Mouse (Mus musculus) heart, embryonic 12.5 days (tissue): Measurements from ENCODE around the gene Tmem273. TPM values are rescaled to one million over a fixed set of nuclear protein-coding genes. Genes with fewer than 3 reads are reported as not detected.

Experiments
- ATAC-seq: fragments of 200-750 bp; cut with Nextera tagmentation; 2 replicates; pipeline ENCODE4 v1.8.0; 2017; ENCODE audit warnings: moderate TSS enrichment, moderate library complexity; ENCODE audit not compliant: insufficient number of reproducible peaks, low FRiP score
- H3K27ac ChIP-seq: fragments of 300-500 bp; sonication (generic); 2 replicates; pipeline ENCODE4 v1.5.1; 2016; ENCODE audit warnings: mild to moderate bottlenecking, moderate library complexity; ENCODE audit not compliant: poor library complexity, severe bottlenecking
- H3K27me3 ChIP-seq: fragments of 300-500 bp; sonication (generic); replicated peaks from 2 replicates; pipeline ENCODE4 v1.6.1; 2016; ENCODE audit warnings: mild to moderate bottlenecking, moderate library complexity
- H3K36me3 ChIP-seq: fragments of 300-500 bp; sonication (generic); 2 replicates; pipeline ENCODE4 v1.6.1; 2016; ENCODE audit warnings: mild to moderate bottlenecking, moderate library complexity
- H3K4me1 ChIP-seq: fragments of 300-500 bp; sonication (generic); replicated peaks from 2 replicates; pipeline ENCODE4 v1.6.1; 2016; ENCODE audit warnings: mild to moderate bottlenecking
- H3K4me2 ChIP-seq: fragments of 300-500 bp; sonication (generic); 2 replicates; pipeline ENCODE4 v1.6.1; 2016; ENCODE audit warnings: mild to moderate bottlenecking, moderate library complexity
- H3K4me3 ChIP-seq: fragments of 300-500 bp; sonication (generic); 2 replicates; pipeline ENCODE4 v1.5.1; 2016; ENCODE audit warnings: mild to moderate bottlenecking
- H3K9ac ChIP-seq: fragments of 300-500 bp; sonication (generic); 2 replicates; pipeline ENCODE4 v1.6.1; 2016; ENCODE audit warnings: mild to moderate bottlenecking, moderate library complexity
- H3K9me3 ChIP-seq: fragments of 300-500 bp; sonication (generic); replicated peaks from 2 replicates; pipeline ENCODE4 v1.6.1; 2016; ENCODE audit warnings: mild to moderate bottlenecking, moderate library complexity
- WGBS: fragments of 180-500 bp; shearing (Covaris S2); methylation state at CpG from one replicate; pipeline ENCODE4 v1.1.7; 2016; 5-methylcytosine and 5-hydroxymethylcytosine counted together
- polyA plus RNA-seq: library from polyadenylated mRNA; unstranded; fragments of >200 nt; fragmentation: Nextera tagmentation; extraction: Ambion mirVana; gene quantifications from 2 replicates; pipeline ENCODE4 v1.2.1, GENCODE M21; 2016

The Tmem273 gene
- polyA plus RNA-seq, 1 experiment from 2014 or later = 0.92 TPM

DNA sequence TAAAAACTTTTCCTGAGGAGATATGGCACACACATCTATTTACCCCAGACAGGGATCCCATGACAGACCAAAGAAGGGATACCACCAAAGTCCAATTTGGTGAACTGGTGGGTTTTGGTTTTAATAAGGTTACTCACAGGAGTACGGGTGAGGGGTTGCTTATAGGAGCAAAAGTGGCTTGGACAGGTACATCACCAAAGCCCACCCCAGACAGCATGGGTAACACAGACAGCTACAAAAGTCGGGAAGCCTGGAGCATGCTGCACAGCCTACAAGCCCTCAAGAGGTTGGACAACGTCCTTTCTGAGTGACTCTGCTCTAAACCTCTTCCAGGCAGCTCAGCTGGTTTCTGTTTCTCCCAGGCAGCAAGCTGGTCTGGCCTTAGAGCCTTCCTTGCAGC, 7.4 kb upstream of the Tmem273 start:
- Histone ChIP-seq H3K27me3 (no peaks in the 10 kb centered on the region), H3K4me1 (0 out of 2 replicates have a peak, but pooled peaks cover 3% of the 10 kb centered on the region), H3K27ac (no peak overlapping the region), H3K9ac (no peak overlapping the region), H3K9me3 (no peaks in the 10 kb centered on the region), H3K4me3 (no peak overlapping the region), H3K4me2 (no peak overlapping the region), H3K36me3 (no peaks in the 10 kb centered on the region)
- no peak for ATAC-seq
- WGBS = 76% methylated on average over 3 of the region's 3 CpGs

DNA sequence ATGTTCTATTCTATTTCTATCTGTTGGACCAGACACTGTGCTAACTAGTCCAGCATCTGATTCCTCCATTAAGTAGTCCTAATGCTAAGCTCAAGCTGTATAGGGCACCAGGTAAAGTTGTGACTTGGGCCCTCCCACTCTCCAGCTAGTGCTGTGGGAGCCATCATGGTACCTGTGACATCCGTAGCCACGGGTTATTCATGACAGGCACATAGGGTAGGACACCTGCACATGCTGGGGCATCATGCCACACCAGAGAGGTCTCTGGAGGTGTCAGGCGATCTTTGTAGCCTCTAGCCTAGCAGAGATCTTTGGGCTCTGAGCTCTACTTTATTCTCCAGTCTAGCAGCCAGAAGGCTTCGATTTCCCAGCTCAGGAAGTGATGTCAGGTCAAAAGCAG, 2.9 kb upstream of the Tmem273 start:
- Histone ChIP-seq H3K4me1 (peaks cover 18% of the 10 kb centered on the region), H3K4me3 (no peak overlapping the region), H3K9ac (no peak overlapping the region), H3K36me3 (no peaks in the 10 kb centered on the region), H3K4me2 (no peak overlapping the region), H3K27me3 (no peaks in the 10 kb centered on the region), H3K27ac (no peak overlapping the region), H3K9me3 (no peaks in the 10 kb centered on the region)
- no peak for ATAC-seq
- 82% methylated on average over 4 of the region's 4 CpGs for WGBS

DNA sequence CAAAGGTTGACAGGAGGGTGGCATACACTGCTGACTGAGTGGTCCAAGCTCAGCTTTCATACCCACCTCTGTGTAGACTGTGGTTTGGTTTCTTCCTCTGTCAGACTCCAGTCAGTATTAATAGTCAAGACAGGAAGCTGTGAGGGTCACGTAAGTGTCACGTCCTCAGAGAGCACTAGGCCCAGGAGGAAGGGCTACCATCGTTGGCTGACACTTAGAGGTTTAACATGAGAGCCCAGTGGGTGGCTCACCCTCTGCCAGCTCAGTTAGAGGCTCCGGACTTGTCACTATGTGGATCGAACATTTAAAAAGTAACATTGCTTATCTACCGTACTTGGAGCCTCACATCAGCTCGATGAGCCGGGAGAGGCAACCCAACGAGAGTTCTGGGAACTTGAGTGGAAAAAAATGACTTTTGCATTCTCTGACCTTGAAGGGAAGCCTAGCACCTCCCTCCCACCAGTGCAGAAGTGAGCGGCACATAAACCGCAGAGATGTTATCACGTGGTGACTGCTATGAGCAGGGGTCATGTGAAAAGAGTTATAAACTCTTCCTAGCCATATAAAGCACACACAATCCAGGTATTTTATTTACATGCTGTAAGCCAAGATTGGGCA, 1.5 kb upstream of the Tmem273 start:
- no peak overlapping the region for H3K9ac ChIP-seq
- H3K36me3 ChIP-seq = no peaks in the 10 kb centered on the region
- no peak overlapping the region for H3K4me2 ChIP-seq
- no peaks in the 10 kb centered on the region for H3K27me3 ChIP-seq
- no peaks in the 10 kb centered on the region for H3K9me3 ChIP-seq
- WGBS = 52% methylated on average over 12 of the region's 12 CpGs
- H3K4me1 ChIP-seq = peaks cover 18% of the 10 kb centered on the region
- no peak for ATAC-seq
- no peak overlapping the region for H3K27ac ChIP-seq
- no peak overlapping the region for H3K4me3 ChIP-seq

DNA sequence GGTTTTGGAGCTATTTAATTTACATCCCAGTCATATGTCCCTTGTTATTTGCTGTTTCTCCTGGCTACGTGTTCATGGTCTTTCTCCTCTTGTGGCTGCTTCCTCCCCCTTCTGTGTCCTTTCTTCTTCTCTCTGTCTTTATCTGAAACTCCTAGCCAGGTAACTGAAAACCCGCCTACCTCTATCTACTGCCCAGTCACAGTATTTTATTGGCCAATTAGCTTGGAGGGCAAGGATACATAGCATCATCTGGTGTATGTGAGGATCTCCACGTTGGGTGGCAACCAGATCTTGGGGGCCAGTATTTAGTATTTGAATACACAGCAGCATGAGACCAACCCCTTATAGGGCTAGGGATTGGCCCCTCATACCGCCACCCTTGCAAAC, 1.0 kb upstream of the Tmem273 start:
- H3K9me3 ChIP-seq = no peaks in the 10 kb centered on the region
- H3K4me2 ChIP-seq = no peak overlapping the region
- peaks cover 18% of the 10 kb centered on the region for H3K4me1 ChIP-seq
- 79% methylated on average over 4 of the region's 4 CpGs for WGBS
- H3K27me3 ChIP-seq = no peaks in the 10 kb centered on the region
- H3K27ac ChIP-seq = no peak overlapping the region
- no peak overlapping the region for H3K9ac ChIP-seq
- no peak overlapping the region for H3K4me3 ChIP-seq
- no peak for ATAC-seq
- no peaks in the 10 kb centered on the region for H3K36me3 ChIP-seq

DNA sequence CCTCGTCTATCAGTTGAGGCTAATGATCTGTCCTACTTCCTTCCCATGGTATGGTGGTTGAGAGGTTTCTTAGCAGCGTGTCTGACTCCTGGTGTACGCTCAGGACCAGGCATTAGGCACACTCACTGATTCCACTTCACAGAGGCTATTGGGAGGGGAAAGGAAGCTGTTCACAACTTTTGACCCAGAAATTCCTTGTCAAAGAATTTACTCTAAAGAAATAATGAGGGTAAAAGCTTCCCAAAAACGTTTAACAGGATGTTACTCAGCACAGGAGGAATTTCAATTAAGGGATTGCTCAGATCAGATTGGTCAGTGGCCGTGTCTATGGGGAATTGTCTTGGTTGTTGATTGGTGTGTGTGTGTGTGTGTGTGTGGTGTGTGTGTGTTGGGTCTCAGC, 1.9 kb downstream of the Tmem273 start:
- Histone ChIP-seq H3K9me3 (no peaks in the 10 kb centered on the region), H3K4me3 (no peak overlapping the region), H3K4me1 (peaks cover 14% of the 10 kb centered on the region), H3K27me3 (no peaks in the 10 kb centered on the region), H3K4me2 (no peak overlapping the region), H3K36me3 (no peaks in the 10 kb centered on the region), H3K27ac (no peak overlapping the region), H3K9ac (no peak overlapping the region)
- ATAC-seq = no peak
- 51% methylated on average over 5 of the region's 5 CpGs for WGBS

DNA sequence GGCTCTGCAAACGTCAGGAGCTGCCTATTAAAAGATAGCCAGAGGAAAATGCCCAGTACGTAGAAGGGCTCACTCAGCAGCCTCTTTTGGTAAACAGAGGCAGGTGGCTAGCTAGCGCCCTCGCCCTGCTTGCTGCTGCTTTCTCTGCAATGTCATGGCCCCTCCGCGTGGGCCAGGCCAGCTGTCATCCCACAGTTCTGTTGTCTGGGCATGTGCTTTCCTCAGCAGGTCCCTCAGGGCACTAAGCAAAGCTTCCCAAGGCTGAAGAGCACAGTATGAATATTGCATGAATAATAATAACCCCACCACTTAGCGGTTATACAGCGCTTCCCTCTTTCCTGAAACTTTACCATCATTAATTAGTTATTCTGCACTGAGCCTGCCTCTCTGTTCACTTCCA, 10.6 kb downstream of the Tmem273 start:
- no peak overlapping the region for H3K4me3 ChIP-seq
- no peak overlapping the region for H3K27ac ChIP-seq
- 0 out of 2 replicates have a peak, but pooled peaks cover 6% of the 10 kb centered on the region for H3K27me3 ChIP-seq
- H3K9me3 ChIP-seq = no peaks in the 10 kb centered on the region
- H3K9ac ChIP-seq = no peak overlapping the region
- no peaks in the 10 kb centered on the region for H3K4me1 ChIP-seq
- H3K36me3 ChIP-seq = no peaks in the 10 kb centered on the region
- 72% methylated on average over 8 of the region's 8 CpGs for WGBS
- H3K4me2 ChIP-seq = no peak overlapping the region
- ATAC-seq = no peak

DNA sequence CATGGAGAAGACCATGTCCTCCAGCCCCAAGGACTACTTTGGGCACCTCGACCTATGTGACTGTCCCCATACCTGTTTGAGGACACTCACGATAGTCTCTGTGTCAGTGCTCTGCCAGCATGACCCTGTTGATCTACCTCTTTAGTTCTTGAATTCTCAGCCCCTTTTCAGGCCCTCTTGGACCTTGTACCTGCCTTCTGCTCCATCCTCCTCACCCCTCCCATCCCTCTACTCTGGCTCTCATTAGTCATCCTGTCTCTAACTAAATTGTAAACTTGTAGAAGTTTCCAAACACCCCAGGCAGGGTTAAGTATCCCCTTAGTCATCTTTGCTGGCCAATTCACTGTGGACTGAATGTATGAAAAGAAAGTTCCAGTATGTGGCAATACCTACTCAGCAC, 12.0 kb downstream of the Tmem273 start:
- Histone ChIP-seq H3K4me3 (no peak overlapping the region), H3K4me1 (peaks cover 5% of the 10 kb centered on the region; the same call in 1 of the 2 replicates), H3K9me3 (no peaks in the 10 kb centered on the region), H3K4me2 (no peak overlapping the region), H3K27me3 (0 out of 2 replicates have a peak, but pooled peaks cover 6% of the 10 kb centered on the region), H3K36me3 (no peaks in the 10 kb centered on the region), H3K9ac (no peak overlapping the region), H3K27ac (no peak overlapping the region)
- ATAC-seq = no peak
- WGBS = 79% methylated on average over 2 of the region's 2 CpGs

DNA sequence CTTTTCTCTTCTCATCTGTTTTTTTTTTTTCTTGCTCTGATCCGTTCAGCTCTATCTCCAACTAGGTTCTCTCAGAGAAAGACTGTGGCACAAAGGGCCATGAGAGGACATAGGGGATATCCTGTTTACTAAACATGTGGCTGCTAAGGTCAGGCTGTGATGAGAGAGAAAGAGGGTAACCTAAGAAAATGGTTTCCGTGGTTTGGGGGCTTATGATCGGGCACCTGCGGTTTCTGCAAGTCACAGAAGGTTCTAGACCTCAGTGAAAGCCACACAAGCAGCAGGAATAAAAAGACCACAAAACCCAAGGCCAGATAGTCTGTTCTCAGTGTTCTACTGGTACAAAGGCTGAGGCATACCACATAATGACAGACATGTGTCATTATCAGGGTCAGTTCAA, 12.6 kb downstream of the Tmem273 start:
- H3K27ac ChIP-seq = no peak overlapping the region
- H3K27me3 ChIP-seq = 0 out of 2 replicates have a peak, but pooled peaks cover 6% of the 10 kb centered on the region
- H3K4me2 ChIP-seq = no peak overlapping the region
- no peaks in the 10 kb centered on the region for H3K36me3 ChIP-seq
- no peak for ATAC-seq
- WGBS = 79% methylated on average over 4 of the region's 4 CpGs
- peaks cover 5% of the 10 kb centered on the region; the same call in 1 of the 2 replicates for H3K4me1 ChIP-seq
- H3K9me3 ChIP-seq = no peaks in the 10 kb centered on the region
- H3K4me3 ChIP-seq = no peak overlapping the region
- H3K9ac ChIP-seq = no peak overlapping the region

DNA sequence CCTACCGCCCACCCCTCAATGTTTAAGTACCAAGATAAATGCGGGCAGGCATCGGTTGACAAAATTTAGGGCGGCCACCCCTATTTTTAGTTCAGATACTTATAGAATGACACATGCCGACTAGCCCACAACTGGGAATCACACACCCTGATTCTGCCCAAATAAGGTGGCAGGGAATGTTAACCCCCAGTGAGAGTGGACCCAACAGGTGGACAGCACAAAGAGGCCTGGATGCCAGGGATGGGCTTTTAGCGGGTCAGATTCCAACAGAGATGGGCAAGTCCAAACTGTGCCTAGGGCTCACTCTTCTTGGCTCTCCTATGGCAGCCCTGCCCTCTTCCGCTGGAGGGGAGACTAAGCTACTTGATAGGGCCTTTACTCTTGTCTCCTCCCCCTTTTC, 14.3 kb downstream of the Tmem273 start:
- Histone ChIP-seq H3K27me3 (0 out of 2 replicates have a peak, but pooled peaks cover 5% of the 10 kb centered on the region), H3K27ac (no peak overlapping the region), H3K4me2 (no peak overlapping the region), H3K9me3 (no peaks in the 10 kb centered on the region), H3K9ac (no peak overlapping the region), H3K4me3 (no peak overlapping the region), H3K4me1 (peaks cover 5% of the 10 kb centered on the region; the same call in 1 of the 2 replicates), H3K36me3 (no peaks in the 10 kb centered on the region)
- 68% methylated on average over 7 of the region's 7 CpGs for WGBS
- no peak for ATAC-seq

DNA sequence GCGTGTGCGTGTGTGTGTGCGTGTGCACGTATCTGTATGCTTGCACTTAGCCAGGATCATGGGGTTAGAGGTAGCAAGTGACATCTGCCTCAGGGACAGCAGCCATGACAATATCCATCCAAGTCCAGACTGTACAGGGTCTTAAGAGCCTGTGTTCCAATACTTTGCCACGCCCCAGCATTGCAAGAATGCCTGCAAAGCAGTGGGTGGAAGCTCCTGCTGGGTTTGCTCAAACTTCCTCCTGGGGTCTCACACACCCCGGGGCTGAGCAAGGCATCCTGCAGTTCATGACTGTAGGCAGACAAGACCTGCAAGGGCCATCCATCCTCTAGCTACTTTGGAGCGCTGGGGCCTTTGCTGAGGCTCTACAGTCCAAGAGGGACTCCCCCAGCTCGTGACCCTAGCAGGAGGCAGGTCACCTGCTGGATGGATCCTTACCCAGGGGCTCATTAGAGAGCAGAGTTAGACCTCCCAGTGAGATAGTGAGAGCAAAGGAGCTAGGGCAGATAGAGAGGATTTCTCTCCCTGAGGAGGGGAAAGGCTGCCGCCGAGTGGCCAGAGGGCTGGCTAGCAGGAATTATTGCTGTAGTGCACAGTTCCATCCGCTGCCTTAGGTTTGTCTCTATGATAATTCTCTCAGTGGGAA, 15.4 kb downstream of the Tmem273 start:
- no peak overlapping the region for H3K4me3 ChIP-seq
- H3K27ac ChIP-seq = no peak overlapping the region
- no peak for ATAC-seq
- H3K9me3 ChIP-seq = no peaks in the 10 kb centered on the region
- no peak overlapping the region for H3K9ac ChIP-seq
- H3K4me2 ChIP-seq = no peak overlapping the region
- H3K27me3 ChIP-seq = peaks cover 6% of the 10 kb centered on the region; the same call in 1 of the 2 replicates
- H3K4me1 ChIP-seq = peaks cover 5% of the 10 kb centered on the region; the same call in 1 of the 2 replicates
- H3K36me3 ChIP-seq = no peaks in the 10 kb centered on the region
- WGBS = 48% methylated on average over 11 of the region's 11 CpGs

DNA sequence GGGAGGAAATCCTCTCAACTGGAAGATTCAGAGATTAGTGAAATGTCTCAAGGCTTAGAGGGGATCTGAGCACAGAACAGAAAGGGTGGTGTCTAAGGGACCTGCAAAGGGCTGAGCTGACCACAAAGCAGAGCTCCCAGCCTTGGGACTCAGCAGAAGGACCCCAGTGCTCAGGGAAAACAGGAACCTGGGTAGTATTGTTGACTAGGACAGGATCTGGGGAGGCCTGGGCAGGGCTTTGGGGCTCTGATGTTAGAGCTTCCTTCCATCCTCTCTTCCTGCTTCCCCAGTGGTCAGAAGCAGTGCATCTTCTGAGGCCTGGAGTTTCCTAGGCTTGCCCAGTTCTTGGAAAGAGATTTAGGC, 15.9 kb downstream of the Tmem273 start:
- H3K4me2 ChIP-seq = no peak overlapping the region
- no peak overlapping the region for H3K9ac ChIP-seq
- H3K27ac ChIP-seq = no peak overlapping the region
- no peak for ATAC-seq
- H3K36me3 ChIP-seq = no peaks in the 10 kb centered on the region
- H3K9me3 ChIP-seq = no peaks in the 10 kb centered on the region
- H3K4me3 ChIP-seq = no peak overlapping the region
- peaks cover 9% of the 10 kb centered on the region; the same call in 1 of the 2 replicates for H3K27me3 ChIP-seq
- H3K4me1 ChIP-seq = peaks cover 5% of the 10 kb centered on the region; the same call in 1 of the 2 replicates

DNA sequence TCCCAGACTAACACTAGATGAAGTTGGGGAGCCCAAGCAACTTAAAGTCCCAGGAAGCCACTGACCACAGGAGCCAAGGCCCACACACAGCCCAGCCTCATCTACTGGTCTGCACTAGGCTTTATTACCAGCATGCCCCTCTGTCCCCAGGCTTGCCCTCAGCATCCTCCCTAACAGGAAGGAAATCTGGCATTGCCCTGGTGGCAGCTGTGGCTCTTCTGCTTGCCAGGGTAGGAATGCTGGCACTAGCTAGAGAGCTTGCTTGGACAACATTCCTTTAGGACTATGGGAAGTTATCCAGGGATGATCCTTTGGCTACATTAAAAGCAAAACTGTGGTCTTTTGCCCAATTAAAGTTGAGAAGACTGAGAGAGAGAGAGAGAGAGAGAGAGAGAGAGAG, 24.3 kb downstream of the Tmem273 start:
- peaks cover 8% of the 10 kb centered on the region for H3K4me1 ChIP-seq
- no peak overlapping the region for H3K27ac ChIP-seq
- no peaks in the 10 kb centered on the region for H3K36me3 ChIP-seq
- H3K27me3 ChIP-seq = peaks cover 16% of the 10 kb centered on the region; the same call in 1 of the 2 replicates
- H3K9me3 ChIP-seq = no peaks in the 10 kb centered on the region
- no peak overlapping the region for H3K4me3 ChIP-seq
- no peak overlapping the region for H3K9ac ChIP-seq
- ATAC-seq = no peak
- H3K4me2 ChIP-seq = no peak overlapping the region
